Mouse (Mus musculus): ENCODE data around the gene Atp13a4. TPM values are rescaled to one million over a fixed set of nuclear protein-coding genes. Genes with fewer than 3 reads are reported as not detected.

Gene Atp13a4
- not detected in 2 replicates for polyA plus RNA-seq (2015; fragmentation: Nextera tagmentation; extraction: Ambion mirVana)

GRCm38 (mm10) chr16:29544829-29545228, at the start of gene Atp13a4:
Atp13a4 (minus strand) TSS chr16:29544864.
- Histone ChIP-seq H3K9ac (no peak within 1 kb of the TSS), H3K27me3 (no peaks in the 10 kb centered on the region), H3K36me3 (no peaks in the 10 kb centered on the region), H3K9me3 (no peaks in the 10 kb centered on the region), H3K4me3 (no peak within 1 kb of the TSS), H3K27ac (no peak within 1 kb of the TSS), H3K4me1 (no peaks in the 10 kb centered on the region), H3K4me2 (replicated peaks) (no peak within 1 kb of the TSS)
- 75% methylated on average over 11 of the region's 11 CpGs for WGBS
- no peak for ATAC-seq (ENCODE audit: low FRiP score, low read depth)

DNA sequence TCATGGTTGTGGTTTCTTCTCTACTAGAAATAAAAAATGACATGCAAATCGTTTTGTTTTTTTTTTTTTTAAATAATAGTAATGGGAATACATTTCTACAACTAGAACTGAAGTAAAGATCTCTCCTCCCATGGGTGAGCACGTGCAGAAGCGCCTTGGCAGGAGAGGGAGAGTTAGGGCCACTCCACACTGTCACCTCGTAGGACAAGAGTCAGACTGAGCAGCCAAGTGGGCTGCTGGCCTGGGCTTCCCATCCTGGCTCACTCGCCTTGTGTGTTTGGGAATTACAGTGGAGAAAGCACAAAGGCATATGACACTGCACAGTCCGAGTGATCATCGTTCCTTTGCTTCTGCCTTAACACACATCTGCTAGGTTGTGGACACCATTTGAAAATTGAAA, 47.5 kb upstream of the Atp13a4 start:
- Histone ChIP-seq H3K9me3 (no peaks in the 10 kb centered on the region), H3K4me2 (replicated peaks) (no peak overlapping the region), H3K36me3 (peaks cover 56% of the 10 kb centered on the region), H3K9ac (no peak overlapping the region), H3K27me3 (no peaks in the 10 kb centered on the region), H3K27ac (no peak overlapping the region), H3K4me1 (no peaks in the 10 kb centered on the region), H3K4me3 (no peak overlapping the region)
- no peak for ATAC-seq (ENCODE audit: low FRiP score, low read depth)
- 84% methylated on average over 7 of the region's 7 CpGs for WGBS

DNA sequence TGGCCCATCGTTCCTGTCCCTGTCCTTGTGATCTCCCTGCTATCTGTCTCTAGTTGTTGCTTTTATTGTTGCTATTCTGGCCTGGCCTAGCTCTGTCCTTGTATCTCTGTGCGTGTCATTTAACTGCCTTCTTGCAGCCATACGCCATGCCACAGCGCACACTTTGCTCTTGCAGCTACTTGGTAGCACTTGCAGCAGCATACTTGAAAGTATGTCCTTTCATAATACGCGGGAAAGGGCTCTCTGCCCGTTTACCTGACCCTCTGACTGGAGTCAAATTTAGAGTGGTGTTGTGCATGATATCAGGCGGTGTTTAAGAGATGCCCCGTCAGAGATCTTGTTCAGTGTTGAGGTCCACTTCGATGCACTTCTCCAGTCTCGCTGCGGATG, 35.1 kb upstream of the Atp13a4 start:
- peak overlapping the region; percentile 94 for H3K4me2 ChIP-seq (replicated peaks)
- WGBS = 10% methylated on average over 12 of the region's 12 CpGs
- no peaks in the 10 kb centered on the region; the same call in 1 of the 2 replicates for H3K36me3 ChIP-seq
- no peaks in the 10 kb centered on the region for H3K9me3 ChIP-seq
- H3K27me3 ChIP-seq = no peaks in the 10 kb centered on the region
- H3K27ac ChIP-seq = no peak overlapping the region
- no peak for ATAC-seq (ENCODE audit: low FRiP score, low read depth)
- H3K4me1 ChIP-seq = peaks cover 12% of the 10 kb centered on the region
- H3K4me3 ChIP-seq = peak overlapping the region; percentile 96
- H3K9ac ChIP-seq = peak overlapping the region; percentile 96

DNA sequence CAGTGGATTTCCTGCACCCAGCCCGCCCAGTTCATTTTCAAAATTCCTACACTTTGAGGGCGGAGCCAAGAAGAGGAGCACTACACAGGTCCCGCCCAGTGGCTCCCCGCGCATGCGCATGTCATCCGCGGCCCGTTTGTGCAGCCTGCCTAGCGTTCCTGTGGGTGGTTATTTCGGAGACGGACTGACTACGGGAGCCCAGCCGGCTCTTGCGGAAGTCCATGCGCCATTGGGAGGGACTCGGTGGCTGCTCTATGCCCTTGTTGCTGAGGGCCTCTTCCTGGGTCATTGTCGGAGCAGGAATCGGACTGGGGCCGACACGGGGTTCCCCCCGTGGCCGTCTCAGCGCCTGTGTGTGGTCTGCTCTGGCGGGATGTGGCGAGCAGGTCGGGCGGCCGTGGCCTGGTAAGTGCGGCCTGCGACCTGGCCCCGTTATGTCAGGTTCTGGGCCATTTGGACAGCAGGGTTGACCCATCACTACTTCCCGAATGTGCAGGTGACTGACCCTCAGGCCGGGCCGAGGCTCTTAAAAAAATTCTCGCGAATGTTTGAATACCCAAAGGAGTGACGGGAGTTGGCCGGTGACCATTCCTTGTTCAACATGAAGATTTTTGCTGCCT, 34.6 kb upstream of the Atp13a4 start, which contains the start of gene Opa1:
Gene Opa1, plus strand, starts transcription at position 168 of the 620 bp plus-strand sequence.
- ATAC-seq (ENCODE audit: low FRiP score, low read depth) = peak; percentile 98
- Histone ChIP-seq H3K36me3 (no peaks in the 10 kb centered on the region), H3K9me3 (no peaks in the 10 kb centered on the region), H3K9ac (peak within 1 kb of the TSS; percentile 96), H3K4me2 (replicated peaks) (peak within 1 kb of the TSS; percentile 94), H3K27ac (no peak within 1 kb of the TSS), H3K27me3 (no peaks in the 10 kb centered on the region), H3K4me3 (peak within 1 kb of the TSS; percentile 96), H3K4me1 (peaks cover 12% of the 10 kb centered on the region)
- WGBS = under 1% methylated on average over 39 of the region's 39 CpGs

DNA sequence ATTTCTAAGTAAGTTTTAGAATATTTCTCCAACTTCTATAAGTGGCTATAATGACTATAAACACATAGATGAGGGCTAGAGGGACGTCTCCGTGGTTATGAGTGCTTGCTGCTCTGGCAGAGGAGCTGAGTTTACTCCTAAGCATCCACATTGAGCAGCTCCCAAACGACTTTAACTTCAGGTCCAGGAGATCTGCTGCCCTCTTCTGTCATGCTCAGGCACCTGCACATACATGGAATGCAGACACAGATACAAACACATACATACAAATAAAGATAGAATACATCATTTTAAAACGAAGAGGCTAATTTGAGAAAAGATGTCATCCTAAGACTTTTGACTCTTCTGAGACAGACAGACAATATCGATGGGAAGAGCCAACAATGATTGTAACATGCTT, 31.0 kb upstream of the Atp13a4 start:
- 8% methylated on average over 5 of the region's 5 CpGs for WGBS
- H3K9ac ChIP-seq = no peak overlapping the region
- no peak overlapping the region for H3K27ac ChIP-seq
- H3K4me3 ChIP-seq = no peak overlapping the region
- no peak overlapping the region for H3K4me2 ChIP-seq (replicated peaks)
- H3K4me1 ChIP-seq = peaks cover 9% of the 10 kb centered on the region
- no peaks in the 10 kb centered on the region for H3K27me3 ChIP-seq
- no peaks in the 10 kb centered on the region for H3K9me3 ChIP-seq
- ATAC-seq (ENCODE audit: low FRiP score, low read depth) = no peak
- no peaks in the 10 kb centered on the region for H3K36me3 ChIP-seq

DNA sequence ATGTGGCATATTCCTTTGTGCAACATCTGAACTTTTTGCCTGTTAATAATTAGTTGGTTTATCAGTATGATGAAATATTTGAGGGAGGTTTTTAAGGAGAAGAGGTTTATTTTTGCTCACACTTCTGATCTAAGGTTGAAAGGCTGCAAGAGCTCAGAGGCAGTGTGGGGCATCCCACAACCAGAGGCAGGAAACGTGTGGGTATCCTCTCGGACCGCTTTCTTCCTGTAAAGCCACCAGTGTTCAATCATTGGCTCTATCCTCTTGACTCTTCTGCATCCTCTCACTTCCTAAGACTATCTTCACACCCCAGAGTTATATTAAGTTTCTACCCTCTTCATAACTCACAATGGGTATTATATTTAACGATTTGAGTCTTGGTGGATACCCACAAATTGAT, 29.3 kb upstream of the Atp13a4 start:
- H3K4me3 ChIP-seq = no peak overlapping the region
- H3K4me2 ChIP-seq (replicated peaks) = no peak overlapping the region
- 73% methylated on average over 4 of the region's 4 CpGs for WGBS
- H3K27me3 ChIP-seq = no peaks in the 10 kb centered on the region
- no peaks in the 10 kb centered on the region for H3K9me3 ChIP-seq
- no peaks in the 10 kb centered on the region for H3K36me3 ChIP-seq
- H3K9ac ChIP-seq = no peak overlapping the region
- H3K4me1 ChIP-seq = no peaks in the 10 kb centered on the region
- no peak for ATAC-seq (ENCODE audit: low FRiP score, low read depth)
- H3K27ac ChIP-seq = no peak overlapping the region

- no peaks in the 10 kb centered on the region for H3K4me1 ChIP-seq
- no peak overlapping the region for H3K9ac ChIP-seq
- H3K4me2 ChIP-seq (replicated peaks) = no peak overlapping the region
- H3K27me3 ChIP-seq = peaks cover 20% of the 10 kb centered on the region; the same call in 1 of the 2 replicates
- H3K27ac ChIP-seq = no peak overlapping the region
- H3K4me3 ChIP-seq = no peak overlapping the region
- 7% methylated on average over 7 of the region's 7 CpGs for WGBS
- H3K9me3 ChIP-seq = no peaks in the 10 kb centered on the region
- H3K36me3 ChIP-seq = no peaks in the 10 kb centered on the region
- ATAC-seq (ENCODE audit: low FRiP score, low read depth) = no peak
Measured at GRCm38 (mm10) chr16:29560869-29561268, 16.2 kb upstream of the Atp13a4 start.

DNA sequence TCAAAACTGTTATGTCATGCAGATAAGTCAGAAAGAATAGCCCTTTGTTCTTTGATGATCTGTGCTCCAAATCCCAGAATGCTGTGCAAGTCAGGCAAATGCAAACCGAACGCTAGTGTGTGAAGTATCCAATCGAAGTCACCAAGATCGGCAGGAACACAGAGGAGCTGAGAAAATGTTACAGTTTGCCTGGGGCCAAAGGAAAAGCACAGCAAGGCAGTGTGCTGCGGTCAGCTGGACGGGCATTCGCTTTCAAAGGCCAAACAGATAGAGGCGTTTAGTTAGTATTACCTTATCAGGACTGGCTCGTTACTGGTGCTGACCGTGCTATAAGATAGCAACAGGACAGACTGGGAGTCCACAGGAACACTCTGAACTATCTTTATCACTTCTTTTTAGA, 15.8 kb upstream of the Atp13a4 start:
- Histone ChIP-seq H3K9me3 (no peaks in the 10 kb centered on the region), H3K4me2 (replicated peaks) (no peak overlapping the region), H3K27me3 (peaks cover 20% of the 10 kb centered on the region; the same call in 1 of the 2 replicates), H3K36me3 (no peaks in the 10 kb centered on the region), H3K27ac (no peak overlapping the region), H3K4me1 (no peaks in the 10 kb centered on the region), H3K4me3 (no peak overlapping the region), H3K9ac (no peak overlapping the region)
- peak; percentile 40 for ATAC-seq (ENCODE audit: low FRiP score, low read depth)
- WGBS = 55% methylated on average over 10 of the region's 10 CpGs

GRCm38 (mm10) chr16:29559667-29560066, 15.0 kb upstream of the Atp13a4 start:
- no peak overlapping the region for H3K9ac ChIP-seq
- no peaks in the 10 kb centered on the region for H3K36me3 ChIP-seq
- 79% methylated on average over 5 of the region's 5 CpGs for WGBS
- no peak for ATAC-seq (ENCODE audit: low FRiP score, low read depth)
- H3K27ac ChIP-seq = no peak overlapping the region
- peaks cover 18% of the 10 kb centered on the region; the same call in 1 of the 2 replicates for H3K27me3 ChIP-seq
- H3K4me2 ChIP-seq (replicated peaks) = no peak overlapping the region
- no peaks in the 10 kb centered on the region for H3K9me3 ChIP-seq
- H3K4me1 ChIP-seq = no peaks in the 10 kb centered on the region
- no peak overlapping the region for H3K4me3 ChIP-seq

- Histone ChIP-seq H3K27me3 (no peaks in the 10 kb centered on the region), H3K36me3 (no peaks in the 10 kb centered on the region), H3K27ac (no peak overlapping the region), H3K9ac (no peak overlapping the region), H3K9me3 (no peaks in the 10 kb centered on the region), H3K4me2 (replicated peaks) (no peak overlapping the region), H3K4me3 (no peak overlapping the region), H3K4me1 (no peaks in the 10 kb centered on the region)
- WGBS = 84% methylated on average over 11 of the region's 11 CpGs
- ATAC-seq (ENCODE audit: low FRiP score, low read depth) = no peak
Measured at GRCm38 (mm10) chr16:29541261-29541683, 3.4 kb downstream of the Atp13a4 start.

DNA sequence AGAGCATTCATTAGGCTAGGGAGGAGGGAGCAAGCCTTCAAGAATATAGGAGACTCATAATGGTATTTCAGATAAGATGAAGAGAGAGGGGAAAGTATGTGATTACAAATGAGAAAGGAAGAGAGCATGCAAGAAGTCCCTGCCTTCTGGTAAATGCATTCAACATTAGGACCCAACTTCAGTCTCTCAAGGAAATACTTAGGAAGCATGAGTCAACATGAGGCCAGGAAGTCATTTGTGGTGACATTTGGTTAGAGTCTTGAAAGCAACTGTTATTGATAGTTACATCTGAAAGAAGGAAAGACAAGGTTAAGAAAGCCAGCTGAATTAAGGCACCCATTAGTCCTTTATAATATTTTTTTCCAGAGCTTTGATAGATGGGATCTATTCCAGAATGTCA, 4.8 kb downstream of the Atp13a4 start:
- Histone ChIP-seq H3K27ac (no peak overlapping the region), H3K36me3 (no peaks in the 10 kb centered on the region), H3K9me3 (no peaks in the 10 kb centered on the region), H3K9ac (no peak overlapping the region), H3K4me3 (no peak overlapping the region), H3K4me1 (no peaks in the 10 kb centered on the region), H3K4me2 (replicated peaks) (no peak overlapping the region), H3K27me3 (no peaks in the 10 kb centered on the region)
- ATAC-seq (ENCODE audit: low FRiP score, low read depth) = no peak

DNA sequence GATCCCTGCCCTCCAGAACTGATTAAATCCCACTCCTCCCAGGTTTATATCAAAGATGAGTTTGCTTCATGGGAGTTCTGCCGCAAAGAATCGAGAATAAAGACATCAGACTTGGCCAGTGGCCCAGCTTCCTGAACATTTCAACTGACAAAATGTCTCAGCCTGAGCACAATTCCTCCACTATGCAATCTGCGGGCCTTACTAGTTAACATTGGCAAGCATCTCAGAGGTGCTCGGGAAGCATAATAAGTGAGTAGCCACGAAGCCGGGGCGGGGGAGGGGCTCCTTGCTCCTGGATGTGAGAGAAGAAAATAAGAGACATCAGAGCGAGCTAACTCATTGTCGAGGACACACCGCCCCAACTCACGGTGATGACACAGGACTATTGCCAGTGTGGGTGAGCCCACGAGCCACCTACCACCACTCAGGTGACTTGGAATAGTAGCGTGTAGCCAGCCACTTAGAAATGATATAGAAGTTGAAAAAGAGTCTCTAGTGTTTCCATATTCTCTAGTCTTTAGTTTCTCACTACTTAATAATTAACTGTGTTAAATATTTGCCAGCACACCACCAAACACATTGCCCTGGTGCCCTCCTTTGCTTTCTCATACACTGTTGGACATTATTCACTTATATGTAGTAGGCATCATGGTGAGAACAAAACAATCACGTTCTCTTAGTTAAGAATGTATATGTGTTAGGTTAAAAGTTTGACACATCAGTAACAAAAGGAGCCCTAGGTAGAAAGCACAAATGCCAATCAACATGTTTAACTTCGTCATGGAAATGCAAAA, 8.1 kb downstream of the Atp13a4 start:
- 78% methylated on average over 15 of the region's 15 CpGs for WGBS

More for the DNA sequence above, 8.1 kb downstream of the Atp13a4 start:
- no peaks in the 10 kb centered on the region for H3K27me3 ChIP-seq
- H3K27ac ChIP-seq = no peak overlapping the region
- no peak overlapping the region for H3K4me3 ChIP-seq
- no peak overlapping the region for H3K9ac ChIP-seq
- H3K4me2 ChIP-seq (replicated peaks) = no peak overlapping the region
- no peak for ATAC-seq (ENCODE audit: low FRiP score, low read depth)
- H3K36me3 ChIP-seq = no peaks in the 10 kb centered on the region
- no peaks in the 10 kb centered on the region for H3K9me3 ChIP-seq
- no peaks in the 10 kb centered on the region for H3K4me1 ChIP-seq

All from limb, embryonic 13.5 days (tissue).